Mouse (Mus musculus) limb, embryonic 14.5 days (tissue): Measurements from ENCODE around the gene Zfp366. TPM values are rescaled to one million over a fixed set of nuclear protein-coding genes. Genes with fewer than 3 reads are reported as not detected.

Source experiments
- ATAC-seq: fragments of 200-750 bp; cut with Nextera tagmentation; 2 replicates; pipeline ENCODE4 v1.8.0; 2017; ENCODE audit warnings: low read depth, moderate number of reproducible peaks, moderate TSS enrichment; ENCODE audit not compliant: low FRiP score
- DNase-seq: peaks from one replicate; pipeline ENCODE4 v3.0.0-alpha.2; 2015; ENCODE audit warnings: low spot score
- H3K27ac ChIP-seq: fragments of 300-500 bp; sonication (generic); replicated peaks from 2 replicates; pipeline ENCODE4 v1.5.1; 2014; ENCODE audit warnings: low read depth, mild to moderate bottlenecking, low read length, moderate library complexity, mixed read lengths
- H3K27me3 ChIP-seq: fragments of 300-500 bp; sonication (generic); 2 replicates; pipeline ENCODE4 v1.6.1; 2014; ENCODE audit warnings: low read length, mixed read lengths; ENCODE audit not compliant: control insufficient read depth, insufficient read depth
- H3K36me3 ChIP-seq: fragments of 300-500 bp; sonication (generic); 2 replicates; pipeline ENCODE4 v1.6.1; 2014; ENCODE audit warnings: mild to moderate bottlenecking, low read length, moderate library complexity, mixed read lengths; ENCODE audit not compliant: control insufficient read depth, insufficient read depth
- H3K4me1 ChIP-seq: fragments of 300-500 bp; sonication (generic); 2 replicates; pipeline ENCODE4 v1.6.1; 2014; ENCODE audit warnings: antibody characterized with exemption, low read length, mixed read lengths; ENCODE audit not compliant: control insufficient read depth, insufficient read depth
- H3K4me2 ChIP-seq: fragments of 300-500 bp; sonication (generic); replicated peaks from 2 replicates; pipeline ENCODE4 v1.6.1; 2014; ENCODE audit warnings: low read depth, mild to moderate bottlenecking, low read length, moderate library complexity; ENCODE audit not compliant: severe bottlenecking
- H3K4me3 ChIP-seq: fragments of 300-500 bp; sonication (generic); replicated peaks from 2 replicates; pipeline ENCODE4 v1.5.1; 2014; ENCODE audit warnings: low read length
- H3K9ac ChIP-seq: fragments of 300-500 bp; sonication (generic); 2 replicates; pipeline ENCODE4 v1.6.1; 2014; ENCODE audit warnings: mild to moderate bottlenecking, low read depth, low read length, moderate library complexity; ENCODE audit not compliant: severe bottlenecking
- H3K9me3 ChIP-seq: fragments of 300-500 bp; sonication (generic); 2 replicates; pipeline ENCODE4 v1.6.1; 2016; ENCODE audit warnings: low read length; ENCODE audit not compliant: control insufficient read depth
- POLR2A ChIP-seq: fragments of 200-500 bp; IDR thresholded peaks from 2 replicates; pipeline ENCODE4 v1.8.0; 2012; ENCODE audit warnings: inconsistent platforms, mild to moderate bottlenecking, moderate library complexity, borderline replicate concordance; ENCODE audit not compliant: insufficient read depth, insufficient read length; ENCODE audit errors: extremely low read depth
- WGBS: fragments of 180-500 bp; shearing (Covaris S2); extraction: QIAGEN DNeasy Blood & Tissue Kit; methylation state at CpG from one replicate; pipeline ENCODE4 v1.1.7; 2014; 5-methylcytosine and 5-hydroxymethylcytosine counted together
- polyA plus RNA-seq, 2 experiments: library from polyadenylated mRNA; depleted of rRNA in 1 of 2; stranded (reverse) in 1 of 2; unstranded in 1 of 2; fragments of >200 nt; fragmentation: Nextera tagmentation in 1 of 2; extraction: Ambion mirVana in 1 of 2; gene quantifications; 2 replicates each; pipeline versions ENCODE4 v1.2.1 to v1.2.3; 2012 to 2014

The Zfp366 gene
- polyA plus RNA-seq, 2 experiments: 0.73 to 2.5 TPM

DNA sequence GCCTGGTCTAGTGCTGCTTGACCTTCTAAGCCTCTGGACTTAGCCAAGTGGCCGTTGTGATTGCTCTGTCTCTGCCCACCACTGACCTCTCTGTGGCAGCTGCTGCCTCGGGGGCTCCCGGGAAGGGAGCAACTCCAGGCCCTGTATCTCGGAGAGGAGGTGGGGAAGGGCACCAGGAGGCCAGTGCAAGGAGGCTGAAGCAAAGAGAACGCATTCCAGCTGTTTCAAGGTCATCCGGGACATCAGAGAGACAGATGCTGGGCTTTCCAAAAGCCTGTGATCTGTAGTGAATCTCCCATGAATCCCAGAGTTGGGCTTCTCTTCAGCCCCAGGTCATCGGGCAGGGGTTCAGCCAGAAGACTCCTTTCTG, 54.5 kb downstream of the Zfp366 start:
- no peak for TF ChIP-seq POLR2A
- ATAC-seq (no peak), DNase-seq (no peak)
- Histone ChIP-seq H3K9me3 (no peaks in the 10 kb centered on the region), H3K4me1 (peaks cover 18% of the 10 kb centered on the region), H3K9ac (no peak overlapping the region), H3K27me3 (no peaks in the 10 kb centered on the region), H3K4me2 (no peak overlapping the region), H3K36me3 (no peaks in the 10 kb centered on the region), H3K27ac (peak overlapping the region; percentile 26; the same call in 1 of the 2 replicates), H3K4me3 (no peak overlapping the region)
- 9% methylated on average over 7 of the region's 7 CpGs for WGBS

GRCm38 (mm10) chr13:99239741-99240140, 55.1 kb downstream of the Zfp366 start:
- 18% methylated on average over 6 of the region's 6 CpGs for WGBS
- H3K4me2 ChIP-seq: no peak overlapping the region
- no peak overlapping the region for H3K9ac ChIP-seq
- no peak overlapping the region for H3K4me3 ChIP-seq
- ATAC-seq: no peak
- no peaks in the 10 kb centered on the region for H3K27me3 ChIP-seq
- H3K36me3 ChIP-seq: no peaks in the 10 kb centered on the region
- H3K4me1 ChIP-seq: peaks cover 18% of the 10 kb centered on the region
- no peaks in the 10 kb centered on the region for H3K9me3 ChIP-seq
- peak overlapping the region; percentile 26; the same call in 1 of the 2 replicates for H3K27ac ChIP-seq
- DNase-seq: no peak
- TF ChIP-seq POLR2A: no peak

DNA sequence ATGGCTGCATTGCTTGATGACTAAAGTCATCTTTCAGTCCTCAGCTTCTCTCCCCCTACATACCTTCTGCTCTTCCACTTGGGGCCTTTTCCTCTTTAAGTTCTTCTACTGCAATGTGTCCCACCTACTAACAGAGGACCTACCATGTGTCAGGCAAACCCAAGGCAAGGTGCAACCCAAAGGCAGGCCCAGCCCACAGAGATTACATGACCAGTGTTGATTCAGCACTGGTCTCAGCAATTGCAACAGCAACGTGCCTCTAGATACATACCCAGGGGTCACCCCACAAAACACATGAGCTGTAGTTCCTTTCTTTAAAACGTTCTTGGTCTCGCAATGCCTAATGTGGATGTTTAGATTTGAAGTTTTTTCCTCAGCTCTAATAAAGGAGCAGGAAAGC, 57.4 kb downstream of the Zfp366 start:
- Histone ChIP-seq H3K9me3 (no peaks in the 10 kb centered on the region), H3K4me3 (no peak overlapping the region), H3K4me1 (peaks cover 18% of the 10 kb centered on the region), H3K27ac (no peak overlapping the region), H3K27me3 (no peaks in the 10 kb centered on the region), H3K4me2 (no peak overlapping the region), H3K9ac (no peak overlapping the region), H3K36me3 (no peaks in the 10 kb centered on the region)
- TF ChIP-seq POLR2A: no peak
- ATAC-seq (no peak), DNase-seq (no peak)
- WGBS: 75% methylated on average over 3 of the region's 3 CpGs

DNA sequence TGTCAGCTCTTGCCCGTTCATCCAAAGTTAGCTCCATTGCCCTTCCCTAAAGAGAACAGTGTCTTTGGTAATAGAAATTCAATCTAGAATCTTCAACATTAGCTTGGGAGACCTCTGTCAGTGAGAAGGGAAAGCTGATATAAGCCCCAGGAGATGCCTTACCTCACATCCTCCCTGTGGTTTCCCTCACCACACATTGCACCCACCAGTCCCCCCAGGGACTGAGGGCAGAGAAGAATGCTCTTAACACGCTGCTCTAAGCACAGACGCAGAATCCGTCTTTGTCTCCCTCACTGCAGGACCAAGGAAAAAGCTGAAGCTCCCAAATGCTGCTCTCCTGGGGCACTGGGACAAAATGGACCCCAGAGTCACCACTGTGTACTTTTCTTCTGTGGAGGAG, 58.3 kb downstream of the Zfp366 start:
- 76% methylated on average over 4 of the region's 4 CpGs for WGBS
- DNase-seq (no peak), ATAC-seq (no peak)
- Histone ChIP-seq H3K4me3 (no peak overlapping the region), H3K9ac (no peak overlapping the region), H3K4me2 (no peak overlapping the region), H3K27ac (no peak overlapping the region), H3K36me3 (no peaks in the 10 kb centered on the region), H3K27me3 (no peaks in the 10 kb centered on the region), H3K9me3 (no peaks in the 10 kb centered on the region), H3K4me1 (peaks cover 18% of the 10 kb centered on the region)
- no peak for TF ChIP-seq POLR2A

DNA sequence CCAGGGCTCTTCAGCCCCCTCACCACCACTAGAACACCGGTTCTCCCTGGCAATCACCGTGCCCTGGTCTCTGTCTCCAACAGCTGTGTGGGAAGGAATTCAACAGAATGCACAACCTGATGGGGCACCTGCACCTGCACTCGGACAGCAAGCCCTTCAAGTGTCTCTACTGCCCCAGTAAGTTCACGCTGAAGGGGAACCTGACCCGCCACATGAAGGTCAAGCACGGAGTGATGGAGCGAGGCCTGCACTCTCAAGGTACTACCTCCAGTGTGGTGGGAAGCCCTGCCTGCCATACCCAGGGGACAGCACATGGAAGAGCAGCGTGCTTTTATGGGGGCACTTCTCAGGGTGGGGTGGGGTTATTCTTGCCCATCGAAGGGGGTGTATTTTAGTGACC, 59.2 kb downstream of the Zfp366 start:
- ATAC-seq (no peak), DNase-seq (no peak)
- Histone ChIP-seq H3K4me1 (peaks cover 12% of the 10 kb centered on the region), H3K9ac (no peak overlapping the region), H3K4me3 (no peak overlapping the region), H3K9me3 (no peaks in the 10 kb centered on the region), H3K36me3 (no peaks in the 10 kb centered on the region), H3K27me3 (no peaks in the 10 kb centered on the region), H3K27ac (no peak overlapping the region), H3K4me2 (no peak overlapping the region)
- no peak for TF ChIP-seq POLR2A
- 89% methylated on average over 8 of the region's 9 CpGs for WGBS

DNA sequence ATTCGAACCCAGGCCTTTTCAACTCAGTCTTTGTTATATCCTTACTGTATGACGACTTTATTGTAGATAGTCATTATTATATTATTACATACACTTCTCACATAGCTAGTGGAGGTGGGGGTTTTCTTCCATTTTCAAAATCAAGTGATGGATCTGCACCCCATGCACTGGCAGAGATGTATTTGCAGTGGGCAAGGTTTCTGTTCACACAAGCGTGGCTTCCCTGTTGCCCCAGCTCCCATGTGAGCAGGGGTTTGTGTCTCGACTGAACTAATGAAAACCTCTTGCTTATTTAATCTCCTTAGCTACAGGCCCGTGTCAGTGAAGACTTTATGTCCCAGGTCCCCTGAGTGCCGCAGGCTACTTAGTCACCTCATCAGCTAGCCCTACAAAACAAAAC, 59.8 kb downstream of the Zfp366 start:
- no peaks in the 10 kb centered on the region for H3K9me3 ChIP-seq
- 48% methylated on average over 6 of the region's 6 CpGs for WGBS
- no peaks in the 10 kb centered on the region for H3K27me3 ChIP-seq
- H3K27ac ChIP-seq: no peak overlapping the region
- H3K36me3 ChIP-seq: no peaks in the 10 kb centered on the region
- H3K4me1 ChIP-seq: peaks cover 6% of the 10 kb centered on the region
- no peak for TF ChIP-seq POLR2A
- DNase-seq (no peak), ATAC-seq (no peak)
- no peak overlapping the region for H3K4me2 ChIP-seq
- H3K9ac ChIP-seq: no peak overlapping the region
- H3K4me3 ChIP-seq: no peak overlapping the region
